Mouse (Mus musculus): Measurements from ENCODE around the gene Xpo5.

Xpo5 gene

GRCm38 (mm10) chr17:46287678-46288095 lies 85.1 kb downstream of the Xpo5 start:
- DNase-seq (ENCODE audit: low spot score in 2 of 2): no peak
